Mouse (Mus musculus) monocyte, adult 5-6 weeks (primary cell): ENCODE data around the gene Clcn5. TPM values are rescaled to one million over a fixed set of nuclear protein-coding genes. Genes with fewer than 3 reads are reported as not detected.

Experiments
- ATAC-seq: fragments of 153-309, 156-312 bp; replicated peaks from 2 replicates; pipeline ENCODE4 v1.8.0; 2017; ENCODE audit warnings: mild to moderate bottlenecking; ENCODE audit not compliant: low TSS enrichment, insufficient number of reproducible peaks, severe bottlenecking, poor library complexity, low FRiP score
- total RNA-seq: library from RNA; stranded (forward); fragments of 200-1000, 200-491, 200-594 nt; gene quantifications from 3 replicates; pipeline ENCODE4 v1.2.3, GENCODE M21; 2017

Clcn5 gene
- total RNA-seq, 1 experiment from 2014 or later = 8.6 TPM

DNA sequence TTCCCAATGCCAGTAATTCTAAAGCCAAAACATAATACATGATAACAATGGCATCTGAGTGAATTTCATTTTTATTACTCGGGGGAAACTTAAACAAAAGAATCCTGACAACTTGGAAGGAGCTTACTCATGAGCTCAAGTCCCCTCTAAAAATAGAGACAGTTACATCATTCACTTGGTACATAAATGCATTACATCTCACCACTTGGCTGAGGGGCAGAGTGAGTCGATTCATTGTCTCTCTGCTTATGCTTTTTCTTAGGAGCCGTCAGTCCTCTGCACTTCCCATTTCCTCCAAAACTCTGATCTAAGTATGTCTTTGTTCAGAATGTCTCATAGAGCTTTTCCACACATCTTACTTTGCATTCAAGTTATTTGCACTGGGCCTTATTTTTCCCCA is 63.1 kb downstream of the Clcn5 start:
- no peak for ATAC-seq

DNA sequence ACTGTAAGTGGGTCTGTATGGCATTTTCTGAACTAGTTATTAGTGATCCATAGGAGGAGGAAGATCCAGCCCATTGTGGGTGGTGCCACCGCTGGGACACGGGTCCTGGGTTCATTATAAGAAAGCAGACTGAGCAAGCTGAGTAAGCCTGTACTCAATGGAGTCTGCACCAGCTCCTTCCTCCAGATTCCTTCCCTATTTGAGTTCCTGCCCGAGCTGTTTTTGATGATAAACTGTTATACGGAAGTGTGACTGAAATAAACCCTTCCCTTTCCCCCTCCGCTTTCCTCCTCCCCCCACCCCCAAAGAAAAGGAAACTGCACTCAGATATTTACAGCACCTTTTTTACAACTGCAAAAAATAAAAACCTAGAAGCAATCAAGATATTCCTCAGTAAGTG is 115.1 kb downstream of the Clcn5 start:
- ATAC-seq = no peak

DNA sequence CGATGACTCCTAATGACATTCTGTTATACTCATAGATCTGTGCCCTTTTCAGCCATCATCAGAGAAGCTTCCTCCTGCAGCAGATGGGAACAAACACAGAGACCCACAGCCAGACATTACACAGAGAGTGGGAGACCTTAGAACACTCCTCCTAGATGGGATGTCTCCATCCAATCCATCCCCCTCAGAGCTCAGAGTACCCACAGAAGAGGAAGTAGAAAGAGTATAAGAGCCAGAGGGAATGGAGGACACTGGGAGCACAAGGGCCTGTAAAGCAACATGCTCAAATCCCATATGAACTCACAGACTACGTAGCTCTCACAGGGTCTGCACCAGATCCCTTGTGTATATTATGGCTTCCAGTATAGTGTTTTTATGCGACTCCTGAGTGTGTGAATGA is 115.6 kb downstream of the Clcn5 start:
- no peak for ATAC-seq

DNA sequence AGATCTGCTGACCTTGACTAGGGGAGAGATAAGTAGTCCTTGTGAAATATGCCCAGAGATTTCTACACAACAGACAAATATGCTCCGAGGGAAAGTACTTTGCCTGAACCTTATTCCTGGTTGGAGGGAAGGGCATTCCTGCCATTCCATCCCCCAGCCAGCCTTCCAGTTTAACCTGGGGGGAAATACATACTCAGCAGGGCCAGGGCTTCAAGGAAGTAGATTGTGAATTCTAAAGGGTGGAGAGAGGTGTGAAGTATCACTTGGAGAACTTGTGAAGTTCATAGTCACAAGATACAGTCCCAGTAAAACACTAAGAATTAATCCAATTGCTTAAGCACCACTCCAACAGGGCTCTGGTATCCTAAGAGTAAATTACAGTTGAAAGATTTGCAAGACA is 121.3 kb downstream of the Clcn5 start:
- ATAC-seq = no peak

DNA sequence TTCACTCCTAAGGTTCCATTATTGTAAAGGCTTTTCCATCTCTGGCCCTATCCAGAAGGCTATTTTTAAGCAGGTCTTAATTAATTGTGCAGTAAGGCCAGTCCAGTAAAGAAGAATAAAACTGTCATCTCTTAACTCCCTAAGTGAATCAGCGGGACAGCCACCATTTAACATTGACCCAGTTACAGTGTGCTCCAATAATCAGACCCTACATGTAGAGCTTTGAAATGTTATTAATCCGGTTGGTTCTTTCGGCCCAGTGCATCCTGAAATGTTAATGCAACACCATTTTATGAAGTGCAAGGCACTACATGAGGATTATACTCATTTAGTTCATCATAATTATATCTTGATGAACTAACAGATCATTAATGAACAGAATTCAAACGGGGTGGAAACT is 128.3 kb downstream of the Clcn5 start:
- ATAC-seq = no peak

DNA sequence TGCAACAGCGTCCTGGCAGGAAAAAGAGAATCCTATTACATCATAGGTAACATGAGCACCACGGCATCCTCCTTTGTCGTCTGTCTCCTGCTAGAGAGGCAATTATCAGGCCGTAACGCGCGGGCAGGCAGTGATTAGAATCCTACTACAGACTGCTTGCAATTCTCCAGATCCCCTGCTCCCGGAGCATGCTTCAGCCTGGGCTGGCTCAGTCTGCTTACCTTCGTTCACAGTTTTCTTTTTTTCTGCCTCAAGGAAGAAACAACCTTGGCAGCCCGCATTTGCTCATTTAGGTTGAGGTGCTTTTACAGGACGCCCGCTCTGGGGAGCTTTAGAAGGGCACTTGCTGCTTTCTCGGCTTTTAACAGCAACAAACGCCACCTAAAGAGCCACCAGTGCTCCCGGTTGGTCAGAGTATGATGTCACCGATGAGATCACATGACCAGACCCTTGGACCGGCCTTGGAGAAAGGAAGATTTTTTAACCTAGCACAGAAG is 130.8 kb downstream of the Clcn5 start:
- no peak for ATAC-seq

DNA sequence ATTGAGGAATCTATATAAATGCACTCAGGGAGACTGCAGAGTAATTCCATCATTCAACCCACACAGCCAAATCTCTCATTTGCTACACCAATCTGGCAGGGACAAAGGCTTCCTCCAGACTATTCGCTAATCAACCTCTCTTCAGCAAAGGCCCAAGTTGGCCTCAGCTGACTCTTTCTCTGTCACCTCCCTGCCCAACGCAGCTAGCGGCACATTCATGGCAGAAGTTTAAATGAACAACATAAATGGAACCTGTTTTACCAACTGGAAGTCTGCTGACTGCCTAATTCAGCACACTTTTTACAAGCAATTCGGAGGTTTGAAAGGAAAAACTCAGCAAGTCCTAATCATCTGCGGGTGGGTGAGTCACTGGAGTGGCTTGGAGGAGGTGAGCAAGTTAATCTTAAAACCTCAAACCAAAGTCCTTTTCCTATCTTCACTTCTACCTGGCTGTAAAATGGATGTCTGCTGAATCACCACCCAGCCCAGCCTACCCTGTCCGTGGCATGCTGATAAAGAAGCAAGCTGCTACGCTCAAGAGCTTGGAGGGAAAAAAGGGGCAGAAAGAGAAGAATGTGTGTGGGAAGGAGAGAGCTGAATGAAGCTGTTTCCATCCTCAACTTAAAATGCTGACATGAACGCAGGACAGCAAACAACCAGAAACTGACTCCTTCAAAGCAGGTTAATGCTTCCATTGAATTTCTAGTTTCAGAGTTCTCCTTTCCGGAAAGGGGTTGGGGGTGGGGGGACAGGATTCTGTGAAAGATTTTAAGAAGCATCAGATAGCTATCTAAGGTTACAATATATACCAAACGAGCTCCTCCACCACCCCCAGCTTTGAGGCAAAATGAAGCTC is 131.5 kb downstream of the Clcn5 start:
- ATAC-seq = no peak

DNA sequence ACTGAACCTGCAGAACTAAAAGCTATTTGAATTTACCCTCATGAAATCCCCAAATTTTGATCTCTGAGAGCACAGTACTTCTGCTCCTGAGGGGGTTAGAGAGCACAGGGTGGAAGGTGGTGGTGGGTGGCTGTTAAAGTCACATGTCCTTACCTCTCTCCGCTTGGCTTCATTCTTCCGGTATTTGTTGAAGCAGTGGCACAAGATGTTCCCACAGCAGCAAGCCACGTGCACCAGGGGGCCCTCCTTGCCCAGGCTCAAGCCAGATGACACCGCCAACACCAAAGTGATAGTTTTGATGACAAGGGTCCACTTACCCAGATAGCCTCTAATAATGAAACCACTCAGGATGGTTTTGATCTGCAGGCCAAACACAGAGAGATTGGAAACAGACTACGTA is 149.0 kb downstream of the Clcn5 start:
- ATAC-seq = no peak

DNA sequence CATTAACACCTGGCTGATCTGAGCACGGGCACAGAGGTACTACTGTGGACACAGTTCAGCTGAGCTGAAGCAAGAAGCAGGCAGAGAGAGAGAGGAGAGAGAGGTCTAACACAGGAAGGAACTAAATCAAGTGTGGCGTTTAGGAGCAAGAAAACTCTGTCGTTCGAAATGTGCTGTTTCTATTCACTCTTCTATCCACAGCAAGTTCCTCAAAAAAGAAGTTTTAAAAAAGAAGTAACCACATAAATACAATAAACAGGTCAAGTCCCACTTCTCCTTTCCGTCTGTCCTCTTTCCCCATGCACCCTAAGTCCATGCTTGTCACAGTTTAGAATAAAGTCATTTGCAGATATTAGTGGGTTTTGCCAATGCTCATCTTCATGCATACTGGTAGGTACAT is 150.4 kb downstream of the Clcn5 start:
- peak; percentile 35; the same call in 1 of the 2 replicates for ATAC-seq

DNA sequence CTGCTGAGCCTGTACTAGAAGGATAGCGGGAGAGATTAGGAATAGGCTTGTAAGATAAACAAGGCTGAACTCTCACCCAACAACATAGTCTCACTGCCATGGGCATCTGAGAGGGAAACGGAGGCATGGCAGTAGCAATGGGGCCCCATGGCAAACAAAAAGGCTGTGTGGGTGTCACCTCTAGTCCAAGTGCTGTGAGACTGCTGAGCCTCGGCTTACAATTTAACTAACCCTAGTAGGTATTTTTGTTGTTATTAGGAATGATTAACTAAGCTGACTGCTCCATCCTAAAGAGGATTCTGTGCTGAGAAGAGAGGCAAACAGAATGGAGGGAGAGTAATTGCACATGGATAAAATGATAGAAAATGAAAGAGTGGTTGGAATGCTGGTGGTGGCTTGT is 161.2 kb downstream of the Clcn5 start:
- no peak for ATAC-seq

DNA sequence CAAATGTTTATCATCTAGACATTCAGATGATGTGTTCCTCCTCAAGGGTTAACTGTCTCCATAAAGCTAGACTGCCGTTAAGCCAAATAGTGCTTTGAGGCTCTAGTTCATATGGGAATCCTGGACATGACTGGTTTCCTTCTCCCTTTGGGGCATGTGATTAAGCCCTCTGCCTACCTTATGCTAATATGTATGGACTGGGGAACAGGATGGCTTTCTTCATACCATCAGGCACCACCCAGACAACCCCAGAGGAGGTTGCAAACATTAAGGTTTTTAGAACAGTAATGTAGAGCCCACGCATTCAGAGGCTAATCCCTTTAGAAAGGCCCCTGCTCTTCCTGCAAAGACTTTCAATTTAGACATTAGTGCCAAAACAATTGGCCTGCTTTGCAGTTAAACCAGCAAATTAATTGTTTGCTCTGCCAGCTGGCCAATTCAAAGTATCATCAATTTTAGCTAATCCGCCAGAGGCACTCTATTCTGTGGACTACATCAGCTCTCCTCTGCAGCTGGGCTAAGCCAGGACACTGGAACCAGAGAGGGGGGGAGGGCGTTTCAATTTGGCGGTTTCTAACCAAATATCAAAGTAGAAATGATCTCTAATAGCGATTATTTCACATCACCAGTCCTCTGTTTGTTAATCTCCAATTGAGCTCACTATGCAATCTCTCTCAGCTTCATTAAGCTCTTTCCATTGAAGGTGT is 163.0 kb downstream of the Clcn5 start:
- ATAC-seq = no peak

DNA sequence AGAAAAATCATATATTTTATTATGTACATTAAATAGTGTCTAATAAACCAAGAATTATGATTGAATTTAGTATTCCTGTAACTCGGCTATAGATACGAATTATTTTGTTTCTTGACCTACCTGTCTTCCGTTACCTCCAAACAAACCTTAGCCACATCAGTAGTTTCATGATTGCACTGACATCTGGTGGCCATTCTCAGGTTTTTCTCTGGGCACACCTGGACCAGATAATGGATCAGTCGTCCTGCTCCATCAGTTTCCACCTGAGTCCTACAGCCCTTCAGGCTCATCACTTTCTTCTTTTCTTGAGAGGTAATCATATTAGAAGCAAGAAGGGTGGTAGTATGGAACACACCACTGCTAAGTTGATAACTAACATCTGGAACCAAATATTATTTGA is 169.0 kb downstream of the Clcn5 start:
- no peak for ATAC-seq

DNA sequence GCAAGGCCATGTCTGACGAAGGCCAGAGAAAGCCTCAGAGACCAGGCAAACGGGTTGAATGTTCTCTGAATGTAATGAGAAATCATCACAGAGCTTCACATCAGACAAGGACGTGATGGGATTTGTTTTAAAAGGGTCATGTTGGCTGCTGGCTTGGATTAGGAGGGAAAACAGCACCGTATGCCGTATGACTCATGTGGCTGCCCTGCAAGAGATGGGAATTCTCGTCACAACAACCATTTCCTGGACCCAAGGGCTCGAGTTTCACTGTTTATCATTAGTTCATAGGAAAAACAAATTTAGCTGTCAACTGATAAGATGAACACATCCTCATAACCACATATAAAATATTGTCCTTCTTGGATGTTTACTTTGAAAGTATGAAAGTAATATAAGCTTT is 173.0 kb downstream of the Clcn5 start:
- no peak for ATAC-seq

DNA sequence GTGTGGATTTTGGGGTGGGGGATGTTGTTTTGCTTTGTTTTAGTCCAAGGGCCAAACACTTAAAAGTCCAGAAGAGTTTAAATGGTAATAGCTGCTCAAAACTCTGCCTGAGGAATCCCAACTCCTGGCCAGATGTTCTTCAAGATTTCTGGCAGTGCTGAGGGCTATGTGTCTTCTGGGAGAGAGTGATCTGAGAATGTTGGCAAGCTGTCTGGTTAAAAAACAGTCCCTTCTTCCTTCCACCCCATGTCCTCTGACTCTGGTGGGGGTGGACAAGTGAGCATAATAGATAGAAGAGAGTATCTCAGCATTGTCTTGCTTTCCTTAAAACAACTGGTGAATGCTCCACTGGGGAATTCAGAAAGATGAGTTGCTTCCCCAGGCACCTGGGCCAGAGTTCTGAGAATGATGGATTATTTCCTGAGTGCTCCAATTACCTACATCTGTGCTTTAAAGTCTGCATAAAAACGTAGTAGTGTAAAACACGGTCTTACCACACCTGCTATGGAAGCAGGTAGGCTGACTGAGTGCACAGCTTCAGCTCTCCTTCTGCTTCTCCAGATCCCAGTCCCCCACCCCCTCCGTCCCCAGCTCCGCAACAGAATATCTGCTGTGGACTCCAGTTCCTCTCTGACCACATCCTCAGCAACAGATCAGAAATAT is 197.4 kb downstream of the Clcn5 start:
- no peak for ATAC-seq

DNA sequence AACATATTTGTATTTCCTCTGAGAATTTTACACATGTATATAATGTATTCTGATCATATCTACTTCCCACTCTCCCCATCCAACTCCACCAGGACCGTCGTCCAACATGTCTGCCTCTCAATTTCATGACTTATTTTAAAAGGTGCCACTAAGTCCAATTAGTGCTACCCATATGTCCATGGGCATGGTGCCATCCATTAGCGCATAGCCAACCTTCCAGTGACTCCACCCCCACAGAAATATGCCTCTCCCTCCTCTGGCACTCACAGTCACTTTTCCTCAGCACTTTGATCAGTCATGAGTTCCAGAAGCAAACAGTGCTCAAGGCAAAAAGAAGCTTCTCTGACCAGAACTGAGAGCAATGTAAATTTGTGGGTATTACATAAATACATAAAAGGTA is 204.3 kb downstream of the Clcn5 start:
- ATAC-seq = no peak

Other genes with a start within 250 kb of the Clcn5 start
- gene Usp27x, start 56.5 kb upstream of the Clcn5 start, total RNA-seq = 0.49 to 1.9 TPM (median 1.4 TPM) in 3 replicates